Mouse (Mus musculus): ENCODE data around the gene Cped1. TPM values are rescaled to one million over a fixed set of nuclear protein-coding genes. Genes with fewer than 3 reads are reported as not detected.

The Cped1 gene
- polyA plus RNA-seq, 2 experiments, result 1.8 to 2.5 TPM

DNA sequence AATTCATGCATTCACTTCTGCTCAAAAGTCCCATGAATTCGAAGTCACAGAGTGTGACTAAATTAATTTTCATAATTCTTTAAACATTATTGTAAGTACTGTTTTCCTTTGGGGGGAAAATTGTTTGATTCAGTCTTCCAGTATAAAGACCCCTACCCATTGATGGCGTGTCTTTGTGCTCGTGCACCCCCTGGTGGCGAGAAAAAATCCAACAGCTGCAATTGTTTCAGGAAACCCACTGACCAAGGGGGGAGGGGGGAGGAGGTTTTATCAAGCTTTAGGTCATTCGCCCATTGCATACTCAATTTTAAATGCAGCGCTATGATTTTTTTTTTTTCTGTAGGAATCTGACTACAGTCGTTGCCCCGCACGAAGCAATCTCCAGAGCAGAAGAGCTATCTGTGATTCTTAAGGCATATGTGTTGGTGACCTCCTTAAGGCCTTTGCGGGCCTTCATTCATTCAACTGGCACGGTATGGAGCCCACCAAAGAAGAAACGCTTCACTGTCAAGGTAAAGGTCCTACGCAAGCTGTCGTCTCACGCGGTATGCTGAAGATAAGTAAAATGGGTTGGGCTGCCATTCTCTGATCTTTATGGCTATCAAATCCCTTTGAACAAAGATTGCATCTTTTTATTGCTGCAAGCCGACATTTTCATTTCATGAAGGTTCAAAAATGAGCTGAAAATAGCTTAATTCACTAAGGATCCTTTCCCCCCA lies 102.8 kb downstream of the Cped1 start:
- H3K4me2 ChIP-seq (ENCODE audit: low read depth), result no peak overlapping the region
- no peak overlapping the region for H3K9ac ChIP-seq (replicated peaks)
- TF ChIP-seq CTCF (IDR thresholded peaks at IDR 0.05; ENCODE audit: low read depth) (peak; percentile 58), EP300 (IDR thresholded peaks at IDR 0.05; ENCODE audit: low read depth) (no peak)
- DNase-seq (ENCODE audit: low read depth in 3 of 3, low spot score in 3 of 3) (no peak), ATAC-seq (ENCODE audit: insufficient read depth) (no peak)
- H3K27ac ChIP-seq, result no peak overlapping the region
- H3K4me1 ChIP-seq (replicated peaks; ENCODE audit: control insufficient read depth in 2 of 2, insufficient read depth in 2 of 2, low read length in 1 of 2), result no peaks in the 10 kb centered on the region
- H3K36me3 ChIP-seq (replicated peaks; ENCODE audit: control insufficient read depth, insufficient read depth, low read depth), result no peaks in the 10 kb centered on the region
- H3K4me3 ChIP-seq (ENCODE audit: insufficient read depth in 1 of 2, low read depth in 2 of 2, low read length in 2 of 2), result no peak overlapping the region
- H3K27me3 ChIP-seq (ENCODE audit: control insufficient read depth, insufficient read depth, low read length), result no peaks in the 10 kb centered on the region
- WGBS (ENCODE audit: insufficient replicate concordance), result 40% methylated on average over 17 of the region's 17 CpGs
- H3K9me3 ChIP-seq (ENCODE audit: control insufficient read depth, low read length), result no peaks in the 10 kb centered on the region

DNA sequence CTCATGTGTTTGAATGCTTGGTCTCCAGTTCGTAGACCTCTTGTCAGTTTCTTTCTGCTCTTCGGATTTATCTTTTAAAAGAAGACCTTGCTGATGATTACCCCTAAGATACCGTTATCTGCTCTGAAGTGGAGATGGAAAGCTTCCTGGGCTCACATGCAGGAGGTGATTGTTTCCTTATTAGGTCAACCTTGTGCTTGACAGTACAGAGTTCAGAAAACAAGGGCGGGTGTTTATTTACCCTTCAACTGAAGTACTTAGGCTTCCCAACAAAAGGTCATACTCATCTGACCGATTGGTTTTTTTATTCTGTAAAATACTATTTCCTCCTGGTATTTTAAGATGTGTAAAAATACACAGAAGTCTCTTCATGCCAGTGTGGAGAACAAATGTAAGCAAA lies 106.1 kb downstream of the Cped1 start:
- no peaks in the 10 kb centered on the region for H3K9me3 ChIP-seq (ENCODE audit: control insufficient read depth, low read length)
- TF ChIP-seq CTCF (IDR thresholded peaks at IDR 0.05; ENCODE audit: low read depth) (no peak), EP300 (IDR thresholded peaks at IDR 0.05; ENCODE audit: low read depth) (no peak)
- DNase-seq (ENCODE audit: low read depth in 3 of 3, low spot score in 3 of 3) (no peak), ATAC-seq (ENCODE audit: insufficient read depth) (no peak)
- no peak overlapping the region for H3K4me2 ChIP-seq (ENCODE audit: low read depth)
- no peaks in the 10 kb centered on the region for H3K4me1 ChIP-seq (replicated peaks; ENCODE audit: control insufficient read depth in 2 of 2, insufficient read depth in 2 of 2, low read length in 1 of 2)
- no peak overlapping the region for H3K4me3 ChIP-seq (ENCODE audit: insufficient read depth in 1 of 2, low read depth in 2 of 2, low read length in 2 of 2)
- no peaks in the 10 kb centered on the region for H3K36me3 ChIP-seq (replicated peaks; ENCODE audit: control insufficient read depth, insufficient read depth, low read depth)
- no peaks in the 10 kb centered on the region for H3K27me3 ChIP-seq (ENCODE audit: control insufficient read depth, insufficient read depth, low read length)
- WGBS (ENCODE audit: insufficient replicate concordance), result 51% methylated on average over 5 of the region's 5 CpGs
- no peak overlapping the region for H3K27ac ChIP-seq
- no peak overlapping the region for H3K9ac ChIP-seq (replicated peaks)

DNA sequence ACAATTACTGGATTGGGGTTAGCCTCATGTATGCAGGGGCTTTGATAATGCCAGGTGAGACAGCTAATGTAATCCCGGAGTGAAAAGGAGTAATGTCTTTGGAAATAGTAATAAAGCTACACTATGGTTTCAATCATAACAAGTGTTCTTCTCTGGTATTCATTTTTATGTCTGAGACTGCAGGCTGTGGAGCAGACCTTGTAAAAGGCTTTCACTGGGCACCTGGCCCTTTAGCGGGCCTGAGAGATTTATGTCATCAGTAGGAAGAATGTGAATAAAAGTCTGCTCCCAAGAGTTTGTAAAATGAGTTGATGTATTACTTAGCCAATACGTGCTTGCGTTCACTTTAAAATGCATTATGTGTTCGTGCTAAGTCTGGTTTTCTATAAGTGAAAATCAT lies 108.1 kb downstream of the Cped1 start:
- Histone ChIP-seq H3K36me3 (replicated peaks; ENCODE audit: control insufficient read depth, insufficient read depth, low read depth) (no peaks in the 10 kb centered on the region), H3K4me2 (ENCODE audit: low read depth) (no peak overlapping the region), H3K9me3 (ENCODE audit: control insufficient read depth, low read length) (no peaks in the 10 kb centered on the region), H3K27ac (no peak overlapping the region), H3K27me3 (ENCODE audit: control insufficient read depth, insufficient read depth, low read length) (no peaks in the 10 kb centered on the region), H3K4me1 (replicated peaks; ENCODE audit: control insufficient read depth in 2 of 2, insufficient read depth in 2 of 2, low read length in 1 of 2) (no peaks in the 10 kb centered on the region), H3K9ac (replicated peaks) (no peak overlapping the region), H3K4me3 (ENCODE audit: insufficient read depth in 1 of 2, low read depth in 2 of 2, low read length in 2 of 2) (no peak overlapping the region)
- ATAC-seq (ENCODE audit: insufficient read depth) (no peak), DNase-seq (ENCODE audit: low read depth in 3 of 3, low spot score in 3 of 3) (no peak)
- 71% methylated on average over 5 of the region's 5 CpGs for WGBS (ENCODE audit: insufficient replicate concordance)
- TF ChIP-seq EP300 (IDR thresholded peaks at IDR 0.05; ENCODE audit: low read depth) (no peak), CTCF (IDR thresholded peaks at IDR 0.05; ENCODE audit: low read depth) (no peak)

DNA sequence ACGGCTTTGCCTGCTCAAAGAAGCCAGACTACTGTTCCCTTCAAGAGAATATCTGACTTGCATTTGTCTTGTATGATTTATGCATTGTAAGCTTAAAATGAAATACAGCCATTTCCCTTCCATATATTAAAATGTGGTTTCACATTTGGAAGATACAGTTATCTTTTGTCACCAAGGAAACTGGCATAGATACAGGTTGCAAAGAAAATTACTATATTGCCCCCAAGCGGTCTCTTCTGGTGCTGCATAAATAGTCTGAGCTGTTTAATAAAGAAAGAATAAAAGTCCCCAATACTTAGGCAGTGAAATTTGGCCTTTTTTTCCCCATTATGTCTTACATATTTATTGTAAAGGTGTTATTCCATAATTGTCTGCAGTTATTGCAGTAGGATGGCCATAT lies 112.0 kb downstream of the Cped1 start:
- ATAC-seq (ENCODE audit: insufficient read depth), result no peak
- H3K27me3 ChIP-seq (ENCODE audit: control insufficient read depth, insufficient read depth, low read length), result no peaks in the 10 kb centered on the region
- no peak overlapping the region for H3K4me3 ChIP-seq (ENCODE audit: insufficient read depth in 1 of 2, low read depth in 2 of 2, low read length in 2 of 2)
- no peaks in the 10 kb centered on the region for H3K9me3 ChIP-seq (ENCODE audit: control insufficient read depth, low read length)
- TF ChIP-seq CTCF (IDR thresholded peaks at IDR 0.05; ENCODE audit: low read depth) (no peak; the same call in 1 of the 2 replicates), EP300 (IDR thresholded peaks at IDR 0.05; ENCODE audit: low read depth) (no peak)
- H3K27ac ChIP-seq, result no peak overlapping the region
- H3K4me2 ChIP-seq (ENCODE audit: low read depth), result no peak overlapping the region
- DNase-seq (ENCODE audit: low read depth in 3 of 3, low spot score in 3 of 3), result peak in 1 of 3 experiments; percentile 6
- H3K36me3 ChIP-seq (replicated peaks; ENCODE audit: control insufficient read depth, insufficient read depth, low read depth), result no peaks in the 10 kb centered on the region
- WGBS (ENCODE audit: insufficient replicate concordance), result 31% methylated on average over 2 of the region's 2 CpGs
- no peaks in the 10 kb centered on the region; a peak in 1 of 4 replicates for H3K4me1 ChIP-seq (replicated peaks; ENCODE audit: control insufficient read depth in 2 of 2, insufficient read depth in 2 of 2, low read length in 1 of 2)
- H3K9ac ChIP-seq (replicated peaks), result no peak overlapping the region

DNA sequence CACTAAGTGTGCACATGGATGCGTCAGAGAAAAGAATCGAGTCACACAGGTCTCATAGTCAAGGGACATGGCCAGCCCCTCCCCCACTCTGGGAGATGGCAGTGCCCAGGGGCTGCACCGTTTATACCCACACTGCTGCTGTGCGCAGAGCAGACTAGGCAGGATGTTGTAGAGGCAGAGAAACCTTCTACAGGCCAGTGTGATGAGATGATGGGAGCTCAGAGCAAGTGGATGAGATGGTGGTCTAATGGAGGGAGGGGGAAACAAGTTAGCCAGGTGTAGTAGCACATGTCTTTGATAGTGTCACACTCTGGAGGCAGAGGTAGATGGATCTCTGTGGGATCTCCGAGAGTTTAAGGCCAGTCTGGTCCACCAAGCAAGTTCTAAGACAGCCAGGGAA lies 114.1 kb downstream of the Cped1 start:
- DNase-seq (ENCODE audit: low read depth in 3 of 3, low spot score in 3 of 3) (no peak), ATAC-seq (ENCODE audit: insufficient read depth) (no peak)
- no peaks in the 10 kb centered on the region for H3K27me3 ChIP-seq (ENCODE audit: control insufficient read depth, insufficient read depth, low read length)
- no peaks in the 10 kb centered on the region; a peak in 1 of 4 replicates for H3K4me1 ChIP-seq (replicated peaks; ENCODE audit: control insufficient read depth in 2 of 2, insufficient read depth in 2 of 2, low read length in 1 of 2)
- no peak overlapping the region for H3K4me2 ChIP-seq (ENCODE audit: low read depth)
- no peaks in the 10 kb centered on the region for H3K9me3 ChIP-seq (ENCODE audit: control insufficient read depth, low read length)
- no peak overlapping the region for H3K27ac ChIP-seq
- no peaks in the 10 kb centered on the region for H3K36me3 ChIP-seq (replicated peaks; ENCODE audit: control insufficient read depth, insufficient read depth, low read depth)
- 50% methylated on average over 5 of the region's 5 CpGs for WGBS (ENCODE audit: insufficient replicate concordance)
- H3K9ac ChIP-seq (replicated peaks), result no peak overlapping the region
- no peak overlapping the region for H3K4me3 ChIP-seq (ENCODE audit: insufficient read depth in 1 of 2, low read depth in 2 of 2, low read length in 2 of 2)
- TF ChIP-seq EP300 (IDR thresholded peaks at IDR 0.05; ENCODE audit: low read depth) (no peak), CTCF (IDR thresholded peaks at IDR 0.05; ENCODE audit: low read depth) (no peak)
